Mouse (Mus musculus) layer of hippocampus, adult 11-12 months (tissue): ENCODE measurements around the gene Fam198b.

ENCODE experiments used
- DNase-seq: peaks from one replicate; pipeline ENCODE4 v3.0.0; 2022; ENCODE audit warnings: low spot score

Gene Fam198b

GRCm38 (mm10) chr3:79983961-79984419 is 99.7 kb downstream of the Fam198b start:
- DNase-seq = no peak

DNA sequence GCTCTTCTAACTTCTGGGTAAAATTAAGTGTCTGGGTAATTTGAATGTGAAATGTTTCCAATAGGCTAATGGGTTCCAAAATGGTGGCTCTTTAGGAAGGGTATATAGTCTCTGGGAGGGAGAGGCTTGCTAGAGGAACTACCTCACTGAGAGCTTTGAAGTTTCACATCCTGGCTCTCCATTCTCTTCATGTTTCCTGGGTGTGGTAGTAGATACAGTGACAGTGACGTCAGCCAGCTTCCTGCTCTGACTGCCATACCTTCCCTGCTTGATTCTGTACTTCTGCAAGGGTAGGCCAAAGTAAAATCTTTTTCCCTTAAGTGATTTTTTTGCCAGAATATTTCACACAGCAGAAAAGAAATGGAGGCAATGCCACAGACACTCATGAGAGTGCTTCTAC is 100.2 kb downstream of the Fam198b start:
- DNase-seq = no peak

GRCm38 (mm10) chr3:79989250-79989649 is 104.9 kb downstream of the Fam198b start:
- DNase-seq = no peak

- DNase-seq = no peak
These were observed 105.6 kb downstream of the Fam198b start for GRCm38 (mm10) chr3:79989911-79990310.

- DNase-seq = no peak
These were observed 106.1 kb downstream of the Fam198b start for GRCm38 (mm10) chr3:79990480-79990879.

DNA sequence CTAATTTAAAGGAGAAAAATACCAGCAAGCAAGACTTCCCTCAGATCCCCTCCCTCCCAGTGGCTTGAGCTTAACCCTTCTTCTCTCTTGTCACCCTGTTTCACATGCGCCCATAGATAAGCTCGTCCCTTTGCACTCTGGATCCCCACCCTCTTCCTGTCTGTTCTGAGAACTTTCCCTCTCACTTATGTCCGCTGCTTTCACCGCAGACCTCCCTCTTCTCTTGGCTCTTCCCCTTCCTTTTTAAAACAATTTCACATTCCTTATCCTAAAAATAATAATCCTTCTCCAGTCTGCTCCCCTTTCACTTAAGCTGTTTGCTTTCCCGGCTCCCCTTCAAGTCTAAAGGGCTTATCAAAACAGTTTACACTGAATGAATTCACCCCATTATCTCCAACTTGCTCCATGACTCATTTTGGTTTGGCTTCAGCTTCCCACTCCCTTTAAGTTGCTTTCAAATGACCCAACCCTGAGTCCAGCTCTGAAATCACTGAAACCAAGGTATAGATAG is 109.8 kb downstream of the Fam198b start:
- DNase-seq = no peak

DNA sequence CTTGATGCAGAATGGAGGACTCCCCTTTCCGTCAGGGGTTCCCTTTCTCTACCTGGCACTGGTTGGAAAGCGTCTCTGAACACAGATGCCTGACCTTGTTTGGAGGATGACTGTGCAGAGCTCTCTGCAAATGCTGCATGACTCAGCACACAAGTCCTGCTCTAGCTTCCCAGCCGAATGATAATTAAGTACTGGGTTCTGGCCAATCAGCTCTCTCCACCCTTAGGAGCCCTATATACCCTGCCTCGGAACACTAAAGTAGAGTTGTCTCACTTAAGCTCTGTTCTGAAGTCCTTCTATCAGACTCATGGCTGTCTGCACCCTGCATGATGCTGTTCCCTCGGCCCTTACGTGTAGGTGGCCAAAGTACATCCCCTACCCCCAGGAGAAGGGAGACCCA is 111.4 kb downstream of the Fam198b start:
- DNase-seq = no peak
